Mouse (Mus musculus) lung, postnatal 0 days (tissue): Measurements from ENCODE around the gene Pipox. TPM values are rescaled to one million over a fixed set of nuclear protein-coding genes. Genes with fewer than 3 reads are reported as not detected.
A peak's percentile ranks its signal among the peaks of the same experiment; 100 is the strongest.

Experiments used
- ATAC-seq: fragments of 200-750 bp; cut with Nextera tagmentation; 2 replicates; pipeline ENCODE4 v1.8.0; 2017; ENCODE audit warnings: moderate library complexity
- DNase-seq: peaks from one replicate; pipeline ENCODE4 v3.0.0-alpha.2; 2016; ENCODE audit warnings: low spot score
- H3K27ac ChIP-seq: fragments of 300-500 bp; sonication (generic); 2 replicates; pipeline ENCODE4 v1.5.1; 2014; ENCODE audit warnings: antibody characterized with exemption, mild to moderate bottlenecking, low read length, mixed read lengths
- H3K27me3 ChIP-seq: fragments of 300-500 bp; sonication (generic); replicated peaks from 2 replicates; pipeline ENCODE4 v1.6.1; 2014; ENCODE audit warnings: low read length, mixed read lengths; ENCODE audit not compliant: insufficient read depth
- H3K36me3 ChIP-seq: fragments of 300-500 bp; sonication (generic); 2 replicates; pipeline ENCODE4 v1.6.1; 2014; ENCODE audit warnings: low read length, mixed read lengths; ENCODE audit not compliant: insufficient read depth
- H3K4me1 ChIP-seq: fragments of 300-500 bp; sonication (generic); 2 replicates; pipeline ENCODE4 v1.6.1; 2014; ENCODE audit warnings: antibody characterized with exemption, low read depth, low read length, mixed read lengths; ENCODE audit not compliant: insufficient read depth
- H3K4me2 ChIP-seq: fragments of 300-500 bp; sonication (generic); replicated peaks from 2 replicates; pipeline ENCODE4 v1.6.1; 2014; ENCODE audit warnings: low read depth, mild to moderate bottlenecking, low read length, moderate library complexity, mixed read lengths
- H3K4me3 ChIP-seq: fragments of 300-500 bp; sonication (generic); 2 replicates; pipeline ENCODE4 v1.5.1; 2014; ENCODE audit warnings: low read depth, low read length
- H3K9ac ChIP-seq: fragments of 300-500 bp; sonication (generic); replicated peaks from 2 replicates; pipeline ENCODE4 v1.6.1; 2014; ENCODE audit warnings: low read depth, mild to moderate bottlenecking
- H3K9me3 ChIP-seq: fragments of 300-500 bp; sonication (generic); 2 replicates; pipeline ENCODE4 v1.6.1; 2016; ENCODE audit warnings: low read length, mixed read lengths
- CTCF ChIP-seq: IDR thresholded peaks from 2 replicates; pipeline ENCODE4 v1.5.1; 2016; ENCODE audit warnings: antibody characterized with exemption, mild to moderate bottlenecking
- EP300 ChIP-seq: IDR thresholded peaks from 2 replicates; pipeline ENCODE4 v1.6.1; 2016; ENCODE audit warnings: antibody characterized with exemption, mild to moderate bottlenecking, control low read depth
- whole genome bisulfite sequencing: fragments of 180-500 bp; shearing (Covaris S2); extraction: QIAGEN DNeasy Blood & Tissue Kit; methylation state at CpG from one replicate; pipeline ENCODE4 v1.1.7; 2014; 5-methylcytosine and 5-hydroxymethylcytosine counted together
- polyA plus RNA-seq: library from polyadenylated mRNA; unstranded; fragments of >200 nt; fragmentation: Nextera tagmentation; extraction: Ambion mirVana; gene quantifications from 2 replicates; pipeline ENCODE4 v1.2.1, GENCODE M21; 2015

Gene Pipox
- polyA plus RNA-seq, result 0.23 and 0.40 TPM in 2 replicates

DNA sequence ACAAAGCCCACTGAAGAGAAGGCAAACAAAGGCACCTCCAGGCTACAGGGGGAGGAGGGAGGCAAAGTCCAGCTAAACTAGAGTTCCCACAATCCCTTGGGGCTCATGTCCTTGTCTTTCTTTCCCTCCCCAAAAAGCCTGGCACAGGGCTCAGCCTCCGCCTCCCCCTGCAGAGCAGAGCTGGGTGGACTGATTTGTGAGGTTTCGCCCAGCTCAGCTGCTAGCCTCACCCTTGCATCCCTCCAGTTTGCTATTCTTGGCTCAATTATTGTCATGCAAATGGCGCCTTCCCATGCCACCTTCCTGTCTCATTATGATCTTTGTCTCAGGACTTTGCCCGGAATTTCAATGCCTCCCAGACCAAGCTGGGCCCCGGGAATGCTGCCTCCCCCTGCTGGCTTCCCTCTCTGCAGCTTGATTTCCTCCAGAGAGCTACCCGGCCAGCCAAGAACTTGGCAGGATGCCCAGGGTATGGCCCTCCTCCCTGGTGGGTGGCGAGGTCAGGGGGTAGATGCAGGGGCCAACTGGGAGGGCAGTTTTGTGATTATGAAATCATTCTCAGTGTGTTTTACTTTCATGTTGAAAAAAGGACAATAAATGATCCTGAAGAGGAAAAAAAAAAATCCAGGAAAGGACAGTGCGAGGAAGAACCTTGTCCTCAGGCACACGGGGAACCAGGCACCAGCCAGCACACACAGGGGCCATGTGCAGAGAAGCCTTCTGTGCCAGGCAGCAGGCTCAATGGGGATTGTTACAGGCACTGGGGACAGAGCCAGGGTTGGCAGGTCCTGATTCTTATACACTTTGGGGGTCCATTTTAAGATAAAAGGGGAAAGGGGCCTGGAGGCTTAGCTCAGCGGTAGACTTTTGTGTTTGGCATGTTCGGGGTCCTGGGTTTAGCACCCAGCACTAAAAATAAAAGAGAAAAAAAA is at the start of gene Pipox:
Gene Pipox, minus strand, starts transcription at position 310 of the 932 bp plus-strand sequence.
- WGBS, result 19% methylated on average over 11 of the region's 11 CpGs
- peak within 1 kb of the TSS; percentile 9; the same call in 1 of the 2 replicates for H3K4me2 ChIP-seq
- TF ChIP-seq EP300, result no peak
- TF ChIP-seq CTCF, result peak; percentile 71

DNA sequence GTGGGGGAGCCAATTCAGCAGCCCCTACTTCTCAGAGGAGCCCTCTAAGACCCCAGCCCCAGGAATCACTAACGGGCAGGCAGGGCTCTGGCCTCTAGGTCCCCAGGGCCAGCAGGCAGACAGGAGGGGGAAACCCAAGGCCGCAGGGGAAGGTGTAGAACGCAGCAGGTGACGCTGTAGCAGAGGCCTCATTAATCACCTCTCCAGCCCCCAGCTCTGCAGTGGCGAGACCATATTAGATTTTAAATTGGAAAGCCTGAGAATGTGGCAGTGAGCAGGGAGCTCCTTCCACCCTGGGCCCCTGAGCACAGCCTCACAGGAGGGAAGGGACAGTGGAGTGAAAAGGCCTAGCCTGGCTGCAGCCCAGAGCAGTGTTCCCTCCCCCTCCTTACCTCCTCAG is 48.3 kb upstream of the Pipox start:
- TF ChIP-seq CTCF, result no peak
- no peak for TF ChIP-seq EP300
- 26% methylated on average over 5 of the region's 5 CpGs for WGBS
- ATAC-seq (no peak), DNase-seq (no peak)
- Histone ChIP-seq H3K4me2 (no peak overlapping the region), H3K4me1 (no peaks in the 10 kb centered on the region), H3K27me3 (no peaks in the 10 kb centered on the region), H3K36me3 (no peaks in the 10 kb centered on the region), H3K27ac (no peak overlapping the region), H3K9ac (no peak overlapping the region), H3K9me3 (no peaks in the 10 kb centered on the region), H3K4me3 (no peak overlapping the region)

More for the DNA sequence above, at the start of gene Pipox:
- ATAC-seq, result peak; percentile 93
- peak; percentile 84 for DNase-seq
- no peaks in the 10 kb centered on the region for H3K36me3 ChIP-seq
- no peaks in the 10 kb centered on the region for H3K9me3 ChIP-seq
- H3K27ac ChIP-seq, result no peak within 1 kb of the TSS; the same call in 1 of the 2 replicates
- no peak within 1 kb of the TSS for H3K9ac ChIP-seq
- H3K4me3 ChIP-seq, result no peak within 1 kb of the TSS
- peaks cover 9% of the 10 kb centered on the region; the same call in 1 of the 2 replicates for H3K4me1 ChIP-seq
- no peaks in the 10 kb centered on the region for H3K27me3 ChIP-seq

DNA sequence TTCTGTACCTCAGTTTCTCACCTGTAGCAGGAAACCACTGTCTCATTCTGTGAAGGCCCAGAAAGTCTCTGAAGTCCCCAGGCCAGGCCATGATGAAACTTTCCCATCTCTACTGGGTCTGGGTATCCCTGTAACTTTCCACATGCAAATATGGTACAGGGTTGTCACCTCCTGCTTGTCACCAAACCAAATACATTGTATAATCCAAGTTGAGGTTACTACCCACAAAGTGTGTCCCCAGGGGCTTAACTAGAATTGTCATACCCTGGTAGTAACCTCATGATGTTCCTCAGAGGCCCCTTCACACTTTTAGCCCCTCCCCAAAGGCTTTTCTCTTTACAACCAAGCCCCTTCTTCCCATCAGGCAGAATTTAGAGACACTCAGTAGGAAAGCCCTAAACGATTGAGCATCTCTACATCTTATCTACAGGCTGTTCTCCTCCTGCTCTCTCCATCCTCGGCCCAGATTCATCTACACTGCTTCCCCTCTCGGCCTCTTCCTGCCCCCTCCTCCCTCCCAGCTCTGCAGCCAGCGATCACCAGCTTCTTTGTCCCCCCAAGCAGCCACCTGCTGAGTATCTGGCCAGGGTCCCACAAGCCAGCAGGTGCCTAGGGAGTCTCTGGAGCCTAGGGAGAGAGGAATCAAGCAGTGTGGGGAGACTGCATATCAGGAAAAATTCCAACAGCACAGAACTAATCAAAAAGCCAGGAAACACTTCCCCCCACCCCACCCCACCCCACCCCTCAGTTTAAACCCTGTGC is 43.9 kb upstream of the Pipox start:
- DNase-seq (no peak), ATAC-seq (no peak)
- Histone ChIP-seq H3K36me3 (no peaks in the 10 kb centered on the region), H3K4me1 (no peaks in the 10 kb centered on the region), H3K4me2 (no peak overlapping the region), H3K27ac (no peak overlapping the region), H3K4me3 (no peak overlapping the region), H3K27me3 (peaks cover 24% of the 10 kb centered on the region), H3K9me3 (no peaks in the 10 kb centered on the region), H3K9ac (no peak overlapping the region)
- TF ChIP-seq CTCF, result no peak
- 11% methylated on average over 4 of the region's 4 CpGs for WGBS

DNA sequence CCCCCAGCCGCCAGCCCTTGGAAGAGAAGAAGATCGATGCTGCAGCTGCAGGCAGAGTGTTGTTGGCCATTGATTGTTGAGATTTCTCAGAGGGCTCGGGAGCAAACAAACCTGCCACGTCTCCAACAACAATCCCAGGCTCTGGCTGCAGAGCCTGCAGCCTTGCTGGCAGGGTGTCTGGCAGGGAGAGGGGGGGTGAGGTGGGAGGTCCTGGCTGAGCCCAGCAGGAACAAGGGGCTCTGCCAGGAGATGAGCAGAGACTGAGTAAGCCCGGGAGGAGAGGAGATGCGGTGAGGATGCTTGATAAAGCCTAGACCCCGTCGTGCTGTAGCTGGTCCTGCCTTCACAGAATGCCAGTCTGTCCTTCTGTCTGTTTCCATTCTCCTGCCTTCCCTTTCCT is 43.0 kb upstream of the Pipox start:
- DNase-seq (no peak), ATAC-seq (no peak)
- Histone ChIP-seq H3K27ac (no peak overlapping the region), H3K4me2 (no peak overlapping the region), H3K9me3 (no peaks in the 10 kb centered on the region), H3K36me3 (no peaks in the 10 kb centered on the region), H3K27me3 (peaks cover 32% of the 10 kb centered on the region), H3K4me3 (no peak overlapping the region), H3K4me1 (no peaks in the 10 kb centered on the region), H3K9ac (no peak overlapping the region)
- WGBS, result 6% methylated on average over 8 of the region's 8 CpGs
- TF ChIP-seq CTCF, result no peak
- TF ChIP-seq EP300, result no peak

DNA sequence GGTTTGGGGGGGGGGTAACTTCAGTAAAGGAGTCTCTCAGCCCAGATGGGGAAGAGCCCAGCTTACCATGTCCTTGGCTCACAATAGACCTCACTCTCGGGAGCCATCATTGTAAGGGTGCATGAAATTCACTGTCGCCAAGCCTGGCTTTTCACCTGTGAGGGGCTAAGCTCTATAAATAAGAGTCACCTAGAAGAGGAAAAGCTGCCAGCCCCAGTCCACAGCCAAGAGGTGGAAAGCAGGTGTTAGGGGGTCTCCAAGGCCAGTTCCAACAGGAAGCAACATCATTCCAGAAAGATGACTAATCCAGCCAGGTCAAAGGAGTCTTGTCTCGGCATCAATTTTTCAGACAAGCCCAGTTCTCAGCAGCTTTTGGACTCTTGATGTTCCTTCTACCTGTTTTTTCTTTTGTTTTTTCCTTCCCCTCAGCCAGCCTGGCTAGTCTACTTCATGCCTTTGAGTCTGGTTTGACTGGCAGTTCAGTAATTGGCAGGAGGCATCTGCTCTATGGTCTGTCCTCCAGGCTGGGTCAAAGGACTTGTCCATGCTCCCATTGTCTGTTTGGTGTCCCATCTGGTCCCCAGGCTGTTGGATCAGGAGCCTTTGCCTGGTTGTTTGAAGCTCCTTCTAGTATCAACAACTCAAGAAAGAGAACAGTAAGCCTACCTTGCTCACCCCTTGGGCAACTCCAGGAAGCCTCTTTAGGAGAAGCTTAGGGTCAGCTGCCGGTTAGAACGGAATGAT is 40.8 kb upstream of the Pipox start:
- DNase-seq (no peak), ATAC-seq (no peak)
- H3K4me1 ChIP-seq, result 0 out of 2 replicates have a peak, but pooled peaks cover 5% of the 10 kb centered on the region
- H3K36me3 ChIP-seq, result no peaks in the 10 kb centered on the region
- H3K4me3 ChIP-seq, result no peak overlapping the region
- no peak overlapping the region for H3K9ac ChIP-seq
- H3K27me3 ChIP-seq, result peaks cover 50% of the 10 kb centered on the region
- 42% methylated on average over 5 of the region's 5 CpGs for WGBS
- H3K27ac ChIP-seq, result no peak overlapping the region
- no peak for TF ChIP-seq EP300
- no peak for TF ChIP-seq CTCF
- no peak overlapping the region for H3K4me2 ChIP-seq
- no peaks in the 10 kb centered on the region for H3K9me3 ChIP-seq

DNA sequence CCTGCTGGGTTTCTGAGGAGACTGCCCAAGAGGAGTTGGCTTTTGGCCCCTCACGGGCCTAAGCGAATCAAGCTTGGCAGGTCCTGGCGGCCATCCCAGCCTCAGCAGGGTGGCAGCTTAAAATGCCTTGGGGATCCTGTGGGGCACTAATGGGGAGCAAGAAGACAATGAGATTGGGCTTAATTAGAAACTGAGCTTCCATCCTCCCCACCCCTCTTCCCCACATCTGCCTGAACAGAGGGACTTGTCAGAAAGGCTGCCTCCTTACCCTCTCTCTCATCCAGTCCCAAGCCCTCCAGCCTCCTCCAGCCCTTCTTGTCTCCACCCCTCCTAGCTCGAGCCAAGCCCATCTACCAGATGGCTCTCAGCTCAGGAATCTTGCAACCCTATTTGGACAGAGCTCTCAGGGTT is 40.2 kb upstream of the Pipox start:
- Histone ChIP-seq H3K4me1 (0 out of 2 replicates have a peak, but pooled peaks cover 5% of the 10 kb centered on the region), H3K27me3 (peaks cover 50% of the 10 kb centered on the region), H3K9me3 (no peaks in the 10 kb centered on the region), H3K9ac (no peak overlapping the region), H3K27ac (no peak overlapping the region), H3K36me3 (no peaks in the 10 kb centered on the region), H3K4me3 (no peak overlapping the region), H3K4me2 (no peak overlapping the region)
- TF ChIP-seq EP300, result no peak
- TF ChIP-seq CTCF, result no peak
- ATAC-seq, result no peak
- no peak for DNase-seq
- WGBS, result 5% methylated on average over 4 of the region's 4 CpGs
